Mouse (Mus musculus): ENCODE measurements around the gene Nrsn1. TPM values are rescaled to one million over a fixed set of nuclear protein-coding genes. Genes with fewer than 3 reads are reported as not detected.

Nrsn1 gene
- polyA plus RNA-seq, 1 experiment from 2014 or later, result 3.4 TPM

- Histone ChIP-seq H3K4me2 (ENCODE audit: low read depth, low read length) (no peak overlapping the region), H3K36me3 (ENCODE audit: control insufficient read depth, insufficient read depth, low read length) (no peaks in the 10 kb centered on the region), H3K27me3 (replicated peaks; ENCODE audit: control insufficient read depth, insufficient read depth, low read length) (no peaks in the 10 kb centered on the region), H3K27ac (ENCODE audit: low read length) (no peak overlapping the region), H3K4me1 (ENCODE audit: control insufficient read depth, insufficient read depth, low read length) (0 out of 2 replicates have a peak, but pooled peaks cover 2% of the 10 kb centered on the region), H3K9me3 (ENCODE audit: control insufficient read depth, low read length) (no peaks in the 10 kb centered on the region), H3K4me3 (ENCODE audit: low read length) (no peak overlapping the region), H3K9ac (ENCODE audit: low read depth, low read length) (no peak overlapping the region)
- no peak for ATAC-seq
- 87% methylated on average over 6 of the region's 6 CpGs for WGBS
Observed at GRCm38 (mm10) chr13:25257608-25258007, 12.7 kb downstream of the Nrsn1 start.

DNA sequence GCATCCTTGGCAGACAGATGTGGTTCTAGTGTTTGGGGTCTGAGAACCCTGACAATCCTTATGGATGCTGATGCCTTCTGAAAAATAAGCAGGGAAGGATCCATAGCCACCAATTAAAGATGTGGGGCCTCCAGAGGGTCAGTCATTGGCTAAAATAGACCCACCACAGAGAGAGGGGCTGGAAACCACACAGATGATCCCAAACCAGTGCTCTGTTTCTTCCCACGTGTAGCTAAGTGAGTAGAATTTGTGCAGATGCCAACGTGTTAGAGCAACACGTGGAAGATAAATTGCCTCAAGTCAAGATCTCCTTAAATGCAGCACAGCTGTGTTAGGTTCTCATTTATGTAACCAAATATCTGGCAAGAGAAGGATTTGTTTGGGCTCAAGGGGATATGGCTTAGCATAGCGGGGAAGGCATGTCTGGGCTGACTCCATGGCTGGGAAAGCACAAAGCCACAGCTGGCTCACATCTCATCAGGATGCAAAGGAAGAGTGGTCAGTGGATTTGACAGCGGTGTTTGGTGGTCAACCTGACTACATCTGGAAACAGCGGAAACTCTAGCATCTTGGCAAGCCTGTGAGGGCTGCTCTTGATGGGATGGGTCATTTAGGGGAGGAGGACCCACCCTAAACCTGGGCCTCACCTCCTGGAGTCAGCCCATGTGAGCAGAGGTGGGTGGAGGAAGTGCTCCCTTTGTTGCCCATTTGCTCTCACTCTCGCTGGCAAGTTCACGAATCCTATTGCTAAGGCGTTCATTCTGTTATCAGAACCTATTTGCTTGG lies 15.6 kb downstream of the Nrsn1 start:
- Histone ChIP-seq H3K9me3 (ENCODE audit: control insufficient read depth, low read length) (no peaks in the 10 kb centered on the region), H3K4me3 (ENCODE audit: low read length) (no peak overlapping the region), H3K9ac (ENCODE audit: low read depth, low read length) (no peak overlapping the region), H3K4me1 (ENCODE audit: control insufficient read depth, insufficient read depth, low read length) (0 out of 2 replicates have a peak, but pooled peaks cover 2% of the 10 kb centered on the region), H3K4me2 (ENCODE audit: low read depth, low read length) (no peak overlapping the region), H3K36me3 (ENCODE audit: control insufficient read depth, insufficient read depth, low read length) (no peaks in the 10 kb centered on the region), H3K27ac (ENCODE audit: low read length) (peak overlapping the region; percentile 24; the same call in 1 of the 2 replicates), H3K27me3 (replicated peaks; ENCODE audit: control insufficient read depth, insufficient read depth, low read length) (no peaks in the 10 kb centered on the region)
- 62% methylated on average over 9 of the region's 9 CpGs for WGBS
- peak; percentile 52 for ATAC-seq

DNA sequence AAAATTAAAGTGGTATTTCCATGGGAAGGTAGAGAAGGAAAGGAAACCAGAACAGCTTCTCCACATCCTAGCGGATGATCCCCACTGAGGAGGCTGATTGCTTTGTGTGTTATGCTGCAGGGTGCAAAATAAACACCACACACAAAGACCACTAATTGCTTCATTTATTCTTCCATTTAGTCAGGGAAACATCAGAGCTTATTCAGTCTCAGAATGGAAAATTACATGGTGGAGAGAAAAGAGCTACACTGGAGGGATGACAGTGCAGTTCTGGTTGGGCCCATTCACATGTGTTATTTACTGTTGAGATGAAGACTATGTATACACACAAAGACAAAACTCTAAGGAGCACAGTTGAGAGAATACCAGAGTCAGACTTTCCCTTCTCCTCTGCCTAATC lies 18.4 kb downstream of the Nrsn1 start:
- H3K27me3 ChIP-seq (replicated peaks; ENCODE audit: control insufficient read depth, insufficient read depth, low read length), result no peaks in the 10 kb centered on the region
- no peak overlapping the region for H3K4me3 ChIP-seq (ENCODE audit: low read length)
- H3K27ac ChIP-seq (ENCODE audit: low read length), result no peak overlapping the region
- no peaks in the 10 kb centered on the region for H3K36me3 ChIP-seq (ENCODE audit: control insufficient read depth, insufficient read depth, low read length)
- H3K9ac ChIP-seq (ENCODE audit: low read depth, low read length), result no peak overlapping the region
- WGBS, result 69% methylated on average over 1 of the region's 1 CpGs
- 0 out of 2 replicates have a peak, but pooled peaks cover 2% of the 10 kb centered on the region for H3K4me1 ChIP-seq (ENCODE audit: control insufficient read depth, insufficient read depth, low read length)
- ATAC-seq, result no peak
- no peaks in the 10 kb centered on the region for H3K9me3 ChIP-seq (ENCODE audit: control insufficient read depth, low read length)
- H3K4me2 ChIP-seq (ENCODE audit: low read depth, low read length), result no peak overlapping the region

- Histone ChIP-seq H3K9me3 (ENCODE audit: control insufficient read depth, low read length) (no peaks in the 10 kb centered on the region), H3K27me3 (replicated peaks; ENCODE audit: control insufficient read depth, insufficient read depth, low read length) (no peaks in the 10 kb centered on the region), H3K4me3 (ENCODE audit: low read length) (no peak overlapping the region), H3K4me1 (ENCODE audit: control insufficient read depth, insufficient read depth, low read length) (no peaks in the 10 kb centered on the region), H3K27ac (ENCODE audit: low read length) (no peak overlapping the region), H3K4me2 (ENCODE audit: low read depth, low read length) (no peak overlapping the region), H3K36me3 (ENCODE audit: control insufficient read depth, insufficient read depth, low read length) (no peaks in the 10 kb centered on the region), H3K9ac (ENCODE audit: low read depth, low read length) (no peak overlapping the region)
- ATAC-seq, result no peak
- 53% methylated on average over 5 of the region's 5 CpGs for WGBS
Observed at GRCm38 (mm10) chr13:25220186-25220787, 50.0 kb downstream of the Nrsn1 start.

DNA sequence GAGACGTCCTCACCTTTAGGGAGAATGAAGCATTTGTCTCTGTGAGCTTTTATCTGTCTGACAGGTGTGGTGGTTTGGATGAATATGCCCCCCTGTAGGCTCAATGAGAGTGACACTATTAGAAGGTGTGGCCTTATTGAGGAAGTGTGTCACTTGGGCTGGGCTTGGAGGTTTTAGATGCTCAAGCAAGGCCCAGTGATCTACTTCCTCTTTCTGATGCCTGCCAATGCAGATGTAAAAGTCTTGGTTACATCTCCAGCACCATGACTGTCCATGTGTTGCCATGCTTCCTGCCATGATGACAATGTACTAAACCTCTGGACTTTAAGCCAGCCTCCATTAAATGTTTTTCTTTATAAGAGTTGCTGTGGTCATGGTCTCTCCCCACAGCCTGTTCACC lies 51.9 kb downstream of the Nrsn1 start:
- no peaks in the 10 kb centered on the region for H3K4me1 ChIP-seq (ENCODE audit: control insufficient read depth, insufficient read depth, low read length)
- no peak overlapping the region for H3K27ac ChIP-seq (ENCODE audit: low read length)
- H3K4me2 ChIP-seq (ENCODE audit: low read depth, low read length), result no peak overlapping the region
- no peak overlapping the region for H3K9ac ChIP-seq (ENCODE audit: low read depth, low read length)
- 91% methylated on average over 1 of the region's 1 CpGs for WGBS
- H3K9me3 ChIP-seq (ENCODE audit: control insufficient read depth, low read length), result no peaks in the 10 kb centered on the region
- H3K4me3 ChIP-seq (ENCODE audit: low read length), result no peak overlapping the region
- no peaks in the 10 kb centered on the region for H3K27me3 ChIP-seq (replicated peaks; ENCODE audit: control insufficient read depth, insufficient read depth, low read length)
- no peak for ATAC-seq
- H3K36me3 ChIP-seq (ENCODE audit: control insufficient read depth, insufficient read depth, low read length), result no peaks in the 10 kb centered on the region

DNA sequence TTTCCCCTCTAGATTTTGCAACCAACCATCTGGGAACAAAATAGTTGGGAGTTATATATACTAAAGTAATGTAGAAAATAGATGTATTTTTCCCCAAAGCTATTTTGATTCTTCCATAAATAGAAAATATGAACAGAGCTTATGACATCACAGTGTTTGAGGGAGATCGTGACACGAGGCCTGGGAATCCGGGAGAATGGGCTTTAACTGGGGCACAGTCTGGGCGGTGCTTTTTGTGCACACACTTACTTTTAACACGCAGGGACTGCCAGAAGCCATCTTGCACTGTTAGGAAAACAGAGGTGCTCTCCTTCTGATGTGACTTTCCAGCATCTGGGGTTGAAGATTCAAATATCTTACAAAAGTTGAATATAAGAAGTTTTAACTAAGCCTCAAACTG lies 63.4 kb downstream of the Nrsn1 start:
- 87% methylated on average over 5 of the region's 5 CpGs for WGBS
- ATAC-seq, result no peak
- H3K4me3 ChIP-seq (ENCODE audit: low read length), result no peak overlapping the region
- no peak overlapping the region for H3K27ac ChIP-seq (ENCODE audit: low read length)
- H3K4me2 ChIP-seq (ENCODE audit: low read depth, low read length), result no peak overlapping the region
- H3K36me3 ChIP-seq (ENCODE audit: control insufficient read depth, insufficient read depth, low read length), result no peaks in the 10 kb centered on the region
- no peaks in the 10 kb centered on the region for H3K9me3 ChIP-seq (ENCODE audit: control insufficient read depth, low read length)
- H3K4me1 ChIP-seq (ENCODE audit: control insufficient read depth, insufficient read depth, low read length), result no peaks in the 10 kb centered on the region
- H3K9ac ChIP-seq (ENCODE audit: low read depth, low read length), result no peak overlapping the region
- H3K27me3 ChIP-seq (replicated peaks; ENCODE audit: control insufficient read depth, insufficient read depth, low read length), result no peaks in the 10 kb centered on the region

Other genes starting within 250 kb of the Nrsn1 start
- 0.45 and 0.98 TPM in 2 replicates for gene Dcdc2a, start 214.5 kb downstream of the Nrsn1 start, polyA plus RNA-seq (2015; fragmentation: Nextera tagmentation; extraction: Ambion mirVana)